In genomic region chr16:41917057-41917821, GRCm38 (mm10) we compare ENCODE assay signal across 29 mouse cellular contexts.
A peak's percentile ranks its signal among the peaks of the same experiment; 100 is the strongest.
DNase-seq lines count a peak whose midpoint lies in the region; ATAC-seq lines count a peak whose summit lies in the region.
"Had no signal": no experiment of that assay in that cellular context is flagged by ENCODE, and none has a peak within 500 bp of the region (broad histone marks: within the 10 kb centered on the region; RNA-seq: fewer than 3 reads in every experiment).

No protein-coding gene starts in this region.

- no peaks in the 10 kb centered on the region for H3K27me3 ChIP-seq in hindbrain, embryonic 16.5 days (replicated peaks; ENCODE audit: control insufficient read depth, insufficient read depth, low read length)
- H3K27me3 ChIP-seq in hindbrain, embryonic 10.5 days (ENCODE audit: insufficient read depth, poor library complexity, severe bottlenecking) = no peaks in the 10 kb centered on the region
- H3K27me3 ChIP-seq in midbrain, embryonic 16.5 days (ENCODE audit: control insufficient read depth, insufficient read depth, low read depth, low read length) = no peaks in the 10 kb centered on the region
- H3K27me3 ChIP-seq in midbrain, embryonic 10.5 days (ENCODE audit: low read depth, poor library complexity, severe bottlenecking) = no peaks in the 10 kb centered on the region
- H3K27me3 ChIP-seq in limb, embryonic 15.5 days = no peaks in the 10 kb centered on the region
- no peaks in the 10 kb centered on the region for H3K27me3 ChIP-seq in forebrain, embryonic 16.5 days (replicated peaks; ENCODE audit: control insufficient read depth, insufficient read depth, low read length)
- H3K27me3 ChIP-seq: heart, embryonic 13.5 days; intestine, embryonic 15.5 days; liver, embryonic 12.5 days; stomach, embryonic 15.5 days had no signal

- 60% methylated on average over 6 of the region's 6 CpGs for WGBS in hindbrain, embryonic 16.5 days
- WGBS in hindbrain, embryonic 10.5 days = 72% methylated on average over 6 of the region's 6 CpGs
- WGBS in midbrain, embryonic 16.5 days = 57% methylated on average over 6 of the region's 6 CpGs
- 70% methylated on average over 6 of the region's 6 CpGs for WGBS in midbrain, embryonic 10.5 days
- 16% methylated on average over 6 of the region's 6 CpGs for WGBS in limb, embryonic 15.5 days
- 59% methylated on average over 6 of the region's 6 CpGs for WGBS in forebrain, embryonic 16.5 days

- no peak for ATAC-seq in hindbrain, embryonic 16.5 days
- 0 out of 2 replicates have a peak, but pooled peaks have one; percentile 21 for ATAC-seq in midbrain, embryonic 16.5 days
- peak; percentile 58 for ATAC-seq in limb, embryonic 15.5 days (ENCODE audit: insufficient number of reproducible peaks, low FRiP score, low TSS enrichment, low read depth)
- no peak for ATAC-seq in forebrain, embryonic 16.5 days
- ATAC-seq: forebrain, postnatal 0 days; hindbrain, postnatal 0 days; intestine, embryonic 15.5 days; liver, embryonic 12.5 days; liver, postnatal 0 days had no signal

- no peak overlapping the region for H3K4me2 ChIP-seq in hindbrain, embryonic 16.5 days (ENCODE audit: low read length)
- H3K4me2 ChIP-seq in midbrain, embryonic 16.5 days (ENCODE audit: low read length) = no peak overlapping the region
- H3K4me2 ChIP-seq in limb, embryonic 15.5 days = 0 out of 2 replicates have a peak overlapping the region, but pooled peaks have one; percentile 1
- H3K4me2 ChIP-seq in forebrain, embryonic 16.5 days (ENCODE audit: low read length) = no peak overlapping the region
- H3K4me2 ChIP-seq: heart, embryonic 13.5 days; intestine, embryonic 15.5 days; liver, embryonic 12.5 days; stomach, embryonic 15.5 days had no signal

- no peak overlapping the region for H3K4me3 ChIP-seq in hindbrain, embryonic 16.5 days (ENCODE audit: low read length)
- no peak overlapping the region for H3K4me3 ChIP-seq in hindbrain, embryonic 10.5 days
- H3K4me3 ChIP-seq in midbrain, embryonic 16.5 days (ENCODE audit: low read depth, low read length) = no peak overlapping the region
- no peak overlapping the region for H3K4me3 ChIP-seq in midbrain, embryonic 10.5 days
- no peak overlapping the region for H3K4me3 ChIP-seq in limb, embryonic 15.5 days
- no peak overlapping the region for H3K4me3 ChIP-seq in forebrain, embryonic 16.5 days (replicated peaks; ENCODE audit: low read length)
- H3K4me3 ChIP-seq: forebrain, embryonic 10.5 days; heart, embryonic 13.5 days; intestine, embryonic 15.5 days; left cerebral cortex, adult 2 months; liver, embryonic 12.5 days; myocyte; stomach, embryonic 15.5 days had no signal

- DNase-seq in hindbrain, embryonic 10.5 days (ENCODE audit: low spot score) = no peak
- no peak for DNase-seq in midbrain, embryonic 10.5 days (ENCODE audit: low spot score)
- DNase-seq in forelimb bud, embryonic 11.5 days (ENCODE audit: low read depth, low spot score) = peak; percentile 25
- DNase-seq in left cerebral cortex, adult 18-20 months (ENCODE audit: low spot score in 2 of 2) = no peak
- DNase-seq: adrenal gland, postnatal 25 days; B cell, adult 2 months; forebrain, postnatal 0 days; gastrocnemius, postnatal 10 days; heart, postnatal 10 days; kidney, adult 2 months; kidney, postnatal 10 days; layer of hippocampus, adult 9-11 months; liver, postnatal 0 days; lung, postnatal 10 days; retina, postnatal 1 day; right cerebral cortex, postnatal 14 days had no signal

- H3K9ac ChIP-seq in hindbrain, embryonic 16.5 days (ENCODE audit: low read depth, low read length) = no peak overlapping the region
- H3K9ac ChIP-seq in midbrain, embryonic 16.5 days (ENCODE audit: low read depth, low read length) = no peak overlapping the region
- no peak overlapping the region for H3K9ac ChIP-seq in limb, embryonic 15.5 days
- H3K9ac ChIP-seq in forebrain, embryonic 16.5 days (replicated peaks; ENCODE audit: low read depth, low read length) = no peak overlapping the region
- H3K9ac ChIP-seq: forebrain, postnatal 0 days; heart, embryonic 13.5 days; intestine, embryonic 15.5 days; liver, embryonic 12.5 days; liver, postnatal 0 days; stomach, embryonic 15.5 days had no signal

- H3K27ac ChIP-seq in hindbrain, embryonic 16.5 days (ENCODE audit: low read depth, low read length) = 0 out of 2 replicates have a peak overlapping the region, but pooled peaks have one; percentile 29
- no peak overlapping the region for H3K27ac ChIP-seq in hindbrain, embryonic 10.5 days
- H3K27ac ChIP-seq in midbrain, embryonic 16.5 days (ENCODE audit: low read length) = no peak overlapping the region
- H3K27ac ChIP-seq in midbrain, embryonic 10.5 days (replicated peaks) = no peak overlapping the region
- H3K27ac ChIP-seq in limb, embryonic 15.5 days = peak overlapping the region; percentile 39; the same call in 1 of the 2 replicates
- no peak overlapping the region for H3K27ac ChIP-seq in forebrain, embryonic 16.5 days (ENCODE audit: low read length)
- H3K27ac ChIP-seq: forebrain, embryonic 10.5 days; heart, embryonic 13.5 days; hindbrain, postnatal 0 days; intestine, embryonic 15.5 days; left cerebral cortex, adult 2 months; liver, embryonic 12.5 days; macrophage; stomach, embryonic 15.5 days had no signal

- H3K9me3 ChIP-seq in hindbrain, embryonic 16.5 days (ENCODE audit: control insufficient read depth, low read length) = no peaks in the 10 kb centered on the region
- no peaks in the 10 kb centered on the region for H3K9me3 ChIP-seq in hindbrain, embryonic 10.5 days
- 0 out of 2 replicates have a peak, but pooled peaks cover 2% of the 10 kb centered on the region for H3K9me3 ChIP-seq in midbrain, embryonic 16.5 days (replicated peaks; ENCODE audit: control insufficient read depth, low read length, poor library complexity, severe bottlenecking)
- H3K9me3 ChIP-seq in midbrain, embryonic 10.5 days (replicated peaks) = no peaks in the 10 kb centered on the region
- H3K9me3 ChIP-seq in limb, embryonic 15.5 days = no peaks in the 10 kb centered on the region
- no peaks in the 10 kb centered on the region for H3K9me3 ChIP-seq in forebrain, embryonic 16.5 days (ENCODE audit: control insufficient read depth, low read length)
- H3K9me3 ChIP-seq: forebrain, embryonic 10.5 days; heart, embryonic 13.5 days; intestine, embryonic 15.5 days; liver, embryonic 12.5 days; stomach, embryonic 15.5 days had no signal

- no peaks in the 10 kb centered on the region; the same call in 1 of the 2 replicates for H3K4me1 ChIP-seq in hindbrain, embryonic 16.5 days (ENCODE audit: control insufficient read depth, insufficient read depth, low read depth, low read length)
- no peaks in the 10 kb centered on the region for H3K4me1 ChIP-seq in hindbrain, embryonic 10.5 days (replicated peaks)
- H3K4me1 ChIP-seq in midbrain, embryonic 16.5 days (ENCODE audit: control insufficient read depth, insufficient read depth, low read length) = peaks cover 10% of the 10 kb centered on the region
- H3K4me1 ChIP-seq in midbrain, embryonic 10.5 days = no peaks in the 10 kb centered on the region; the same call in 1 of the 2 replicates
- 0 out of 2 replicates have a peak, but pooled peaks cover 4% of the 10 kb centered on the region for H3K4me1 ChIP-seq in limb, embryonic 15.5 days
- peaks cover 5% of the 10 kb centered on the region; the same call in 1 of the 2 replicates for H3K4me1 ChIP-seq in forebrain, embryonic 16.5 days (replicated peaks; ENCODE audit: control insufficient read depth, insufficient read depth, low read length)
- H3K4me1 ChIP-seq: heart, embryonic 13.5 days; intestine, embryonic 15.5 days; liver, embryonic 12.5 days; stomach, embryonic 15.5 days had no signal

- H3K36me3 ChIP-seq in hindbrain, embryonic 16.5 days (ENCODE audit: control insufficient read depth, insufficient read depth, low read length) = no peaks in the 10 kb centered on the region
- H3K36me3 ChIP-seq in hindbrain, embryonic 10.5 days = no peaks in the 10 kb centered on the region
- no peaks in the 10 kb centered on the region for H3K36me3 ChIP-seq in midbrain, embryonic 16.5 days (ENCODE audit: control insufficient read depth, insufficient read depth, low read length)
- no peaks in the 10 kb centered on the region for H3K36me3 ChIP-seq in midbrain, embryonic 10.5 days
- H3K36me3 ChIP-seq in limb, embryonic 15.5 days = no peaks in the 10 kb centered on the region
- no peaks in the 10 kb centered on the region for H3K36me3 ChIP-seq in forebrain, embryonic 16.5 days (ENCODE audit: control insufficient read depth, insufficient read depth)
- H3K36me3 ChIP-seq: forebrain, embryonic 10.5 days; heart, embryonic 13.5 days; intestine, embryonic 15.5 days; liver, embryonic 12.5 days; stomach, embryonic 15.5 days had no signal

Comparison
In these comparisons a context has a peak if more than half of its experiments do, and no peak if none do; other contexts are left out.
1. H3K27ac ChIP-seq: peak in hindbrain, embryonic 16.5 days (single experiment) and limb, embryonic 15.5 days (single experiment); none in hindbrain, embryonic 10.5 days (single experiment), midbrain, embryonic 16.5 days (single experiment), midbrain, embryonic 10.5 days (single experiment) and forebrain, embryonic 16.5 days (single experiment).
2. ATAC-seq: peak in midbrain, embryonic 16.5 days (single experiment) and limb, embryonic 15.5 days (single experiment); none in hindbrain, embryonic 16.5 days (single experiment) and forebrain, embryonic 16.5 days (single experiment).